Mouse (Mus musculus) liver, embryonic 15.5 days (tissue): Measurements from ENCODE around the gene Smim24. TPM values are rescaled to one million over a fixed set of nuclear protein-coding genes. Genes with fewer than 3 reads are reported as not detected.

Experiments used
- ATAC-seq: fragments of 200-750 bp; cut with Nextera tagmentation; 2 replicates; pipeline ENCODE4 v1.8.0; 2017; ENCODE audit warnings: moderate number of reproducible peaks, mild to moderate bottlenecking, moderate library complexity; ENCODE audit not compliant: insufficient read depth
- H3K27ac ChIP-seq: fragments of 300-500 bp; sonication (generic); replicated peaks from 2 replicates; pipeline ENCODE4 v1.5.1; 2015; ENCODE audit warnings: mild to moderate bottlenecking, inconsistent platforms
- H3K27me3 ChIP-seq: fragments of 300-500 bp; sonication (generic); 2 replicates; pipeline ENCODE4 v1.6.1; 2015; ENCODE audit warnings: mild to moderate bottlenecking, inconsistent platforms
- H3K36me3 ChIP-seq: fragments of 300-500 bp; sonication (generic); replicated peaks from 2 replicates; pipeline ENCODE4 v1.6.1; 2015; ENCODE audit warnings: moderate library complexity, mild to moderate bottlenecking, inconsistent platforms
- H3K4me1 ChIP-seq: fragments of 300-500 bp; sonication (generic); replicated peaks from 2 replicates; pipeline ENCODE4 v1.6.1; 2015; ENCODE audit warnings: inconsistent platforms
- H3K4me2 ChIP-seq: fragments of 300-500 bp; sonication (generic); 2 replicates; pipeline ENCODE4 v1.6.1; 2015; ENCODE audit warnings: moderate library complexity, mild to moderate bottlenecking, inconsistent platforms
- H3K4me3 ChIP-seq: fragments of 300-500 bp; sonication (generic); replicated peaks from 2 replicates; pipeline ENCODE4 v1.5.1; 2015; ENCODE audit warnings: mild to moderate bottlenecking, inconsistent platforms
- H3K9ac ChIP-seq: fragments of 300-500 bp; sonication (generic); 2 replicates; pipeline ENCODE4 v1.6.1; 2015; ENCODE audit warnings: moderate library complexity, mild to moderate bottlenecking, inconsistent platforms
- H3K9me3 ChIP-seq: fragments of 300-500 bp; sonication (generic); replicated peaks from 2 replicates; pipeline ENCODE4 v1.6.1; 2016; ENCODE audit warnings: inconsistent platforms
- WGBS: fragments of 180-500 bp; shearing (Covaris S2); methylation state at CpG from one replicate; pipeline ENCODE4 v1.1.7; 2015; ENCODE audit warnings: mixed read lengths; ENCODE audit not compliant: insufficient replicate concordance; 5-methylcytosine and 5-hydroxymethylcytosine counted together
- polyA plus RNA-seq: library from polyadenylated mRNA; unstranded; fragments of >200 nt; fragmentation: Nextera tagmentation; extraction: Ambion mirVana; gene quantifications from 2 replicates; pipeline ENCODE4 v1.2.1, GENCODE M21; 2015

Gene Smim24
- polyA plus RNA-seq, 1 experiment from 2014 or later, result 1.9 TPM

DNA sequence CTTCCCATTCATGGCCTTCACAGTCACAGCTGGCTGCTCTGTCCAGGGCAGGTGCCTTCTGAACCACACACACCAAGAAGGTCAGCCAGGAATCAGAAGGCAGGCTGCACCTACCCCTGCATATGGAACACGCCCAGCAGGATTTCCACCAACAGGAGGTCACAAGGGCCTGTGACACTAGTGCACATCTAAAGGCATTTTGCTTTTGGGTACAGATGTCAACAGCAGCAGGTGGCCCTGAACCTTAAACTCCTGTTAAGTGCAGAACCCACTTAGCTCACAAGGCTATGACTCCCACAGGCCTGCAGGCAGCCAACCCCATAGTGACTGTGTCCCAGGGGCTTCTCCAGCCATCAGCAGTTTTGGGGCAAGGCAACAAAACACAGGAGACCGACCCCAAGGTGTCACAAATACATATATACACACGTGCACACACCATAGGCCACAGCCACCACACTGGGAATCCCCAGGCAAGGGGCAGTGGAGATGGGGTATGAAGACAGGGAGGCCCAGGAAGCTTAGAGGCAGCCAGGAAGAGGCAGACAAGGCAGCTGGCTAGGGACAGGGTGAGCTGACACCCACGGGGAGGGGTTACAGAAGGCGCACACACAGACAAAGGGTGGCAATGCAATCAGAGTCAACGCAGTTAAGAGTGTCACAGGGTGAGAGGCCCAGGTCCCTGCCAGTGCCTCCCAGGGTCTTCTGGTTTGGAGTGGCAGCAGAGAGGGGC lies 26.2 kb upstream of the Smim24 start:
- H3K27me3 ChIP-seq, result no peaks in the 10 kb centered on the region
- H3K4me2 ChIP-seq, result no peak overlapping the region
- no peak overlapping the region for H3K9ac ChIP-seq
- H3K4me3 ChIP-seq, result no peak overlapping the region
- peak overlapping the region; percentile 96 for H3K27ac ChIP-seq
- ATAC-seq, result no peak
- peaks cover 69% of the 10 kb centered on the region for H3K4me1 ChIP-seq
- H3K9me3 ChIP-seq, result no peaks in the 10 kb centered on the region
- 61% methylated on average over 6 of the region's 6 CpGs for WGBS
- peaks cover 89% of the 10 kb centered on the region for H3K36me3 ChIP-seq

DNA sequence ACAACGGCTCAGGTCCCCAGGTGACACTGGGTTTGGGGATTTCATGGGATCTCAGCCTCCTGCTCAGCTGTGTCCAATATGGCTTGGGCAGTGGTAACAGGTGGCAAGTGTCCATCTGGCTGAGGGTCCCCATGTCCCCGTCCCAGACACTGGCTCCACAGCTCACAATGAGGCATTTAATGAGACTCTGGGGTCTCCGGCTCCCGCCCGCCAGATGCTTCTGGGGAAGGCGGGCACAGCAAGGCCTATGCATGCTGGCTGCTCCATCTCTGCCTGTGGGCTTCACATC lies 25.7 kb upstream of the Smim24 start:
- Histone ChIP-seq H3K4me1 (peaks cover 69% of the 10 kb centered on the region), H3K36me3 (peaks cover 89% of the 10 kb centered on the region), H3K27me3 (no peaks in the 10 kb centered on the region), H3K9me3 (no peaks in the 10 kb centered on the region), H3K9ac (no peak overlapping the region), H3K27ac (peak overlapping the region; percentile 96), H3K4me3 (no peak overlapping the region), H3K4me2 (no peak overlapping the region)
- 88% methylated on average over 6 of the region's 6 CpGs for WGBS
- ATAC-seq, result no peak

DNA sequence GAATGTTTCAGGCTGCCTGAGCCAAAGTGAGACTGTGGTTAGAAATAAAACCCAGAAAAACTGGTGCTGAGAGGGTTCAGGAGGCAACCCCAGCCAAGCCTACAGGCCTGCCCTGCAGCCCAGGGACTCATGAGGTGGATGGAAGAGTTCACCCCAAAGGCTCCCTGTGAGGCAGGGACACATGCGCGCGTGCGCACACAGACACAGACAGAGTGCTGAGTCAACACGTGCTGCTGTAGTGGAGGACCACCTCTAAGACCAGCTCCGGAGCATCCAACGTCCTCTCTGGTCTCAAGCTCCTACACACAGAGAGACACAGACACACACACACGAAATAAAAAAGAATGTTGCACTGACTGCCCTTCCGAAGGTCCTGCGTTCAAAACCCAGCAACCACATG lies 17.5 kb upstream of the Smim24 start:
- Histone ChIP-seq H3K9me3 (no peaks in the 10 kb centered on the region), H3K4me3 (peak overlapping the region; percentile 76), H3K4me1 (peaks cover 62% of the 10 kb centered on the region), H3K9ac (peak overlapping the region; percentile 96; the same call in 1 of the 2 replicates), H3K27me3 (no peaks in the 10 kb centered on the region), H3K27ac (peak overlapping the region; percentile 88), H3K36me3 (peaks cover 61% of the 10 kb centered on the region), H3K4me2 (peak overlapping the region; percentile 74)
- 89% methylated on average over 10 of the region's 10 CpGs for WGBS
- ATAC-seq, result no peak

DNA sequence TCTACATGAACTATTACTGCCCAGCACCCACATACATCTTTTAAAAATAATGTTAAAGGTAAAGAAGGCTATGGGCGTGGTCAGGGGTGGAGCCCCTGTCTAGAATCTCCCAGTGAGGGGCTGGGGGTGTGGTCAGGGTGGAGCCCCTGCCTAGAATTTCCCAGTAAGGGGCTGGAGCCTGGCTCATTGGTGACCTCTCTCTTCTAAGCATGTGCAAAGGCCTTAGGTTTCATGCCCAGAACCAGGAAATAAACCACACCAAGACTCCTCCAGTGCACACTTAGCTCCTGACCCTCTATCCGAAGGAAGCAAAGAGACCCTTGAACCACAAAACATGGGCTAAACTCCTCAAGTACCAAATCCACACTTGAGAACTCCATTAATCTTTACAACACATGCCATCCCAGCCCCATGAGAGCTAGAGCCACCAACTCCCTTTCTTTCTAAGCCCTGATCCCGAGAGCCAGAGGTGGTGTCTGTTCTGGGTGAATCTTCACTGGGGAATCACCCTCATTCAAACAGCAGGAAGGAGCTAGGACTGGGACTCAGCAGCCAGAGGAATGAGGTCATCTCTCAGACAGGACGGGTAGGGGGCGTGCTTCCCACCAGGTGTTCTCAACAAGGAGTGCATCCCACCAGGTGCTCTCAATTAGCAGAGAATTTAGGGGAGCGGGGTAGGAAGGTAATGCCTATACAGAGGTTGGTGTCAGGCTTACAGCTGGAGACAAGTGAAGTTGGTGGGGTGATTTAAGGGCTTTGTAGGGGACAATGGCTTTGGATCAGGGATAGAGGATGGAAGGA lies 16.1 kb upstream of the Smim24 start:
- ATAC-seq, result peak; percentile 13; the same call in 1 of the 2 replicates
- Histone ChIP-seq H3K4me3 (peak overlapping the region; percentile 76), H3K36me3 (peaks cover 47% of the 10 kb centered on the region), H3K4me1 (peaks cover 76% of the 10 kb centered on the region), H3K9me3 (no peaks in the 10 kb centered on the region), H3K4me2 (peak overlapping the region; percentile 74), H3K27ac (peak overlapping the region; percentile 88), H3K27me3 (no peaks in the 10 kb centered on the region), H3K9ac (peak overlapping the region; percentile 96)
- 28% methylated on average over 6 of the region's 6 CpGs for WGBS

DNA sequence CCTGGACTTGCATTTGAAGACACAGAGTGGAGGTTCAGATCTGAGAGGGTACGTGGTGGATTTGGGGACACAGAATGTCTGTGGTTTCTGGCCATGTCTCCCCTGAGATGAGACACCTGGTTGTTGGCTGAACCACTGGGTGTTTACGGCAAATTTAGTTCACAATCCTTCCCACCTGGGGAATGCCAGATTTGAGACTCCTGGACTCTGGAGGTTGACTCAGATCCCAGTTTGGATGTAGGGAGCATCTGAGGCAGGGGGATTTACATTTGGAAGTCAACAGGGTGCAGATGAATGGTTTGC lies 15.5 kb upstream of the Smim24 start:
- Histone ChIP-seq H3K4me3 (peak overlapping the region; percentile 76), H3K4me2 (peak overlapping the region; percentile 74), H3K27ac (peak overlapping the region; percentile 88), H3K9ac (peak overlapping the region; percentile 96), H3K27me3 (no peaks in the 10 kb centered on the region), H3K4me1 (peaks cover 77% of the 10 kb centered on the region), H3K9me3 (no peaks in the 10 kb centered on the region), H3K36me3 (peaks cover 41% of the 10 kb centered on the region)
- no peak for ATAC-seq
- WGBS, result 44% methylated on average over 2 of the region's 2 CpGs

DNA sequence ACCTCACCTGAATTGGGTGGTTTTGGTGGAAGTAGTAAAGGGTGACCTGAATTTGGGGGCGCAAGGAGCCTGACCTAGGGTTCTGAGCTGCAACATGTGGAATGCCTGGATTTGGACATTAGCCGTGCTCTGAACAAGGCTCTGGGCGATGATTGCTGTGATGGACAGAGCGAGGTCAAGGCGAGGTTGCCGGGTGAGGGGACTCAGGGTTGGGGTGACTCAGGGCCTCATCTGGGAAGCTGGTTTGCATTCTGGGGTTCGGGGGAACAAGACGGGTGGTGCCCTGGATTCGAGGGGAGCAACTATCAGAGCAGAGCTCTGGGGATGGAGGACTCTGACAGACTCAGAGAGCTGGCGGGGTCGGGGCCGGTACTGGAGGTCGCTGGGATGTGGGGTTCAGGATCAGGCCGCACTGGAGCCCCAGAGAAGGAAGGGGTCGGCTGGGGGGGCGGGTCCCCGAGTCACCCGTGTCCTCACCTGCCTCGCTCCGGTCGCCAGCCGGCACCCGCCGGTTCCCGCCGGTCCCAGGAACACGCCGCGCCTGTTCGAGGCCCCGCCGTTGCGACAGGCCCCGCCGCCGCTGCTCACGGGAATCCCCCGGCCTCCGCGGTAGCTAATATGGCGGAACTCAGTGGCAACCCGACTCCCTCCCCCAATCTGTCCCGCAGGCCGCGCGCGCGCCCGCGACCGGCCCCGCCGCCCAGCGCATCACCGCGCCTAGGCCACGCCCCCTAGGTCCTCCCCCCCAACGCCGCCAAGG lies 14.9 kb upstream of the Smim24 start, which contains the start of gene Fzr1:
Gene Fzr1, minus strand, starts transcription at position 724 of the 760 bp plus-strand sequence.
- peaks cover 80% of the 10 kb centered on the region for H3K4me1 ChIP-seq

DNA sequence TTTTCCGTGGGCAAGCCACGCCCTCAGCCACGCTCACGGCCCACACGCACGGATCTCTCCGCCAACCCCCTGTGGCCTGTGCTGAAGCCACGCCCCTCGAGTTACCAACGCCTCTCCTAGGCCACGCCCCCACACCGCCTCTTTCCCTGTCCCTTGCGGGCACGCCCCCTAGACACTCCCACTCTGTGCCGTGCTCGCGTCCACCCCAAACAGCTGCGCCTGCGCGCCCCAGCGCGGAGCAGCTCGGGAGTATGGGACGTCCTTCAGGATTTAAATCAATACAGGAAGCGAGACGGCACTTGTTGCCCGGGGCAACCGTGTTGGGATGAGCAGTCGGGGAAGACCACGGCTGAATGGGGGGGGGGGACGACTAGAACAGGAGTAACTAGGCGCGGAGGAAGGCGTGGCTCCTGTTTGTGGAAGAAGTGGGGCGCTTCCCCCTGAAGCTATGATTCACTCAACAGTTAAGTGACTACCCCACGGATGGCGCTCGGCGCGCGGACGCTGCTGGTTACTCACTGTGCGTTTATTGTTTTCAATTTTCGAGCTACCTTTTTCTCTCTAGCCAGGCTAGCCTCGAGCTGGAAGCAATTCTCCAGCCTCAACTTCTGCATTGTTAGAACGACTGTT lies 14.2 kb upstream of the Smim24 start:
- H3K4me2 ChIP-seq, result peak overlapping the region; percentile 77
- H3K4me3 ChIP-seq, result peak overlapping the region; percentile 76
- no peaks in the 10 kb centered on the region for H3K27me3 ChIP-seq
- H3K9me3 ChIP-seq, result no peaks in the 10 kb centered on the region
- peak overlapping the region; percentile 68 for H3K9ac ChIP-seq
- WGBS, result under 1% methylated on average over 46 of the region's 46 CpGs
- H3K4me1 ChIP-seq, result peaks cover 80% of the 10 kb centered on the region
- peak; percentile 82 for ATAC-seq
- peak overlapping the region; percentile 99 for H3K27ac ChIP-seq
- H3K36me3 ChIP-seq, result peaks cover 28% of the 10 kb centered on the region

More for the DNA sequence above, 14.9 kb upstream of the Smim24 start, which contains the start of gene Fzr1:
- peak within 1 kb of the TSS; percentile 99 for H3K27ac ChIP-seq
- H3K4me3 ChIP-seq, result peak within 1 kb of the TSS; percentile 76
- WGBS, result under 1% methylated on average over 56 of the region's 59 CpGs
- H3K36me3 ChIP-seq, result peaks cover 35% of the 10 kb centered on the region
- peak within 1 kb of the TSS; percentile 77 for H3K4me2 ChIP-seq
- H3K27me3 ChIP-seq, result no peaks in the 10 kb centered on the region
- peak within 1 kb of the TSS; percentile 96 for H3K9ac ChIP-seq
- no peak for ATAC-seq
- no peaks in the 10 kb centered on the region for H3K9me3 ChIP-seq

DNA sequence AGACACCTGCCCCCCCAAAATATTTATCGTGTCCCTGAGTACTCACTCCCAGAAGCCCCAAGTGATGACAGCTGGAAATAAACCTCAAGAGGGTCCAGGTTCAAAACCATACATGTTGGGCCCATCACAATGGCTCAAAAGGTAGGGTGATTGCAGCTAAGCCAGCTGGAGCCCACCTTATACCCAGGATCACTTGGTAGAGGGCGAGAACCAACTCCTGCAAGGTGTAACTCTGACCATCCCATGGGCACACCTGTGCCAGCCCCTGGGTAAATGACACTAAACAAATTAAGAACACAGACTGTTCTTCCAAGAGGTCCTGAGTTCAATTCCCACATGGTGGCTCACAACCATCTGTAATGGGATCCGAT lies 13.7 kb upstream of the Smim24 start:
- H3K4me1 ChIP-seq, result peaks cover 78% of the 10 kb centered on the region
- no peaks in the 10 kb centered on the region for H3K9me3 ChIP-seq
- ATAC-seq, result no peak
- H3K27me3 ChIP-seq, result no peaks in the 10 kb centered on the region
- peak overlapping the region; percentile 77 for H3K4me2 ChIP-seq
- H3K27ac ChIP-seq, result peak overlapping the region; percentile 99
- peak overlapping the region; percentile 76 for H3K4me3 ChIP-seq
- H3K36me3 ChIP-seq, result peaks cover 23% of the 10 kb centered on the region
- 55% methylated on average over 3 of the region's 3 CpGs for WGBS
- peak overlapping the region; percentile 68 for H3K9ac ChIP-seq

DNA sequence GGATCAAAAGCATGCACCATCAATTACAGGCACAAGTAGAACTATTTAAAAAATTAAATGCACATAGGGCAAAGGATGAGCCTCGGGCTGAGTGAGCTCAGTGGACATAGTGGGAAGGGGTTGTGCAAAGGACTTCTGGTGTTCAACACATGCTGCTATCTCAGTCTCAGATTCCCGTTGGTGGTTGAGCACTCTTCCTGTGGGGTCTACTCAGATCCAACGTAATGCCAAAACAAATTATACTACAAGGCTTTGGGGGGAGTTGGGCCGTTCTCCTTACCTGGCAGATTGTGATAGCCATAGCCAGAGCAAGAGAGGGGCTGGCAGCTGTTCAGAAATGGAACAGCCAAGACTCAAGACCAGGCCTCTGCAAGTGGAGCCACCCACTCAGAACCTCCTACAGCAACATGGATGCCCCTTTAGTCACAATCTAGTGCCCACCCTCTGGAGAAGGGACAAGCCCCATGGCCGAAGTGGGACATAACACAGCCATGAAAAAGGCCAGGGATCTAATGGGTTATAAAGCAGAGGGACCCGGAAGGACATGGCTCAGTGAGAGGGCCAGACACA lies 13.0 kb upstream of the Smim24 start:
- ATAC-seq, result no peak
- Histone ChIP-seq H3K4me1 (peaks cover 76% of the 10 kb centered on the region), H3K36me3 (peaks cover 16% of the 10 kb centered on the region), H3K9me3 (no peaks in the 10 kb centered on the region), H3K27ac (peak overlapping the region; percentile 99), H3K9ac (peak overlapping the region; percentile 68), H3K27me3 (no peaks in the 10 kb centered on the region), H3K4me2 (peak overlapping the region; percentile 77), H3K4me3 (peak overlapping the region; percentile 76)
- WGBS, result 43% methylated on average over 6 of the region's 6 CpGs

DNA sequence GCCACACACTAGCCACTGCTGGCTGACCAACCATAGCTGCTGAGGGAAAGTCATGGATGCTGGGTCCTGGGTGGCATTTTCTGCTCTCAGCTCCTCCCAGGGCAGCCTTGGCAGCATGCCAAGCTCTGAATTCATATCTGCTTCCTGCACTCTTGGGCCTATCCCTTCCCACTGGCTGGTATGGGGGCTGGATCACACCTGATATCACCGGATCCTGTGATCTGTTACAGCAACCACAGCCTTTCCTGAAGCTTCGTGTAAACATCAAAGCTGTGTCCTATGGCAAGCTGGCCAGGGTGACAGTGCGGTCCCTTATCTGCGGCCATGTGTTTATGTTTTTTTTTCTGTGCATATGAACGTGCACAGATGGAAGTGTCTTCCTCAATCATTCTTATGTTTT lies 10.8 kb upstream of the Smim24 start:
- Histone ChIP-seq H3K4me1 (peaks cover 74% of the 10 kb centered on the region), H3K4me2 (peak overlapping the region; percentile 55), H3K27ac (peak overlapping the region; percentile 99), H3K4me3 (0 out of 2 replicates have a peak overlapping the region, but pooled peaks have one; percentile 19), H3K36me3 (peaks cover 13% of the 10 kb centered on the region), H3K9me3 (no peaks in the 10 kb centered on the region), H3K27me3 (no peaks in the 10 kb centered on the region), H3K9ac (peak overlapping the region; percentile 55)
- 10% methylated on average over 5 of the region's 5 CpGs for WGBS
- peak; percentile 78 for ATAC-seq
